Mouse (Mus musculus): ENCODE results near the gene Gstm6. TPM values are rescaled to one million over a fixed set of nuclear protein-coding genes. Genes with fewer than 3 reads are reported as not detected.
A peak's percentile ranks its signal among the peaks of the same experiment; 100 is the strongest.

Gene Gstm6
- polyA plus RNA-seq, 1 experiment from 2014 or later = 10.4 TPM

DNA sequence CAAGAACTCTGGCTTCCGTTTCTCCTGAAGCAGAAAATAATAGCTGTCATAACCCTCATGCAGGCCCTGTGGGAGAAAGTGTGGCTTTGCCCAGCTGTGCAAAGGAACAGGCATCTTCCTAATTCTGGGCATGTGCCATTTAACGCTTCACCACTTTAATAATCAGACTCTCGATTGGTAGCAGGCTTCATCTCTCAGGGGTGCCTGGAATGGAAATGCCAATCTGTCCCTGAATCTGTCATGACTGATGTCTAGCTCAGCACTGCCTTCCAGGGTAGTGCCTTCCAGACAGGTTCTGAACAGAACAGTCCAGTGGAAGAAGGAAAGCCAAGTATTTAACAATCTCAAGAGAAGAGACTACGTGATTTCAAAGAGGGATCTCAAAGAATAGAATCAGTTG, 2.3 kb downstream of the Gstm6 start:
- Histone ChIP-seq H3K4me1 (replicated peaks) (peaks cover 18% of the 10 kb centered on the region), H3K4me3 (no peak overlapping the region), H3K9ac (no peak overlapping the region), H3K4me2 (no peak overlapping the region), H3K27ac (no peak overlapping the region), H3K9me3 (replicated peaks) (no peaks in the 10 kb centered on the region), H3K27me3 (no peaks in the 10 kb centered on the region), H3K36me3 (no peaks in the 10 kb centered on the region)
- 61% methylated on average over 4 of the region's 4 CpGs for WGBS
- no peak for ATAC-seq (replicated peaks; ENCODE audit: insufficient number of reproducible peaks, insufficient read depth, low FRiP score, low read depth)

DNA sequence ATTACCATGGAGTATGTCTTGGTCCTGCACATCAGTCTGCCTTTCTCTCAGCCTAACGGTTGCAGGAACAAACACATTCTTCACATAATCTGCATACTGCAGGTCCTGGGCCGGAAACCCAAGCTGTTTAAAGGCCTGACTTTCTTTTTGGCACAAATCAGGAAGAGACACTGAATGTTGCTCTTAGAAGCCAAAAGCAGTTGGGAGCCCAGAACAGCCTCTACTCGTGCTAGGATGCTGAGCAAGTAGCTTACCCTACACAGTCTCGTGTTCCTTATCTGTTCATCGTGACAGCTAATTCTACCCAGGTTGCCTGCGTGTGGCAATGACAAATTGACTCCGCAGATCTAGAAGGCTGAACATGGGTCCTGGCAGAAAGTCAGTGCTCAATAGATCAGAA, 3.0 kb downstream of the Gstm6 start:
- WGBS = 38% methylated on average over 7 of the region's 7 CpGs
- Histone ChIP-seq H3K9ac (no peak overlapping the region), H3K36me3 (no peaks in the 10 kb centered on the region), H3K27ac (no peak overlapping the region), H3K4me3 (no peak overlapping the region), H3K4me2 (no peak overlapping the region), H3K9me3 (replicated peaks) (no peaks in the 10 kb centered on the region), H3K27me3 (no peaks in the 10 kb centered on the region), H3K4me1 (replicated peaks) (peaks cover 18% of the 10 kb centered on the region)
- no peak for ATAC-seq (replicated peaks; ENCODE audit: insufficient number of reproducible peaks, insufficient read depth, low FRiP score, low read depth)

DNA sequence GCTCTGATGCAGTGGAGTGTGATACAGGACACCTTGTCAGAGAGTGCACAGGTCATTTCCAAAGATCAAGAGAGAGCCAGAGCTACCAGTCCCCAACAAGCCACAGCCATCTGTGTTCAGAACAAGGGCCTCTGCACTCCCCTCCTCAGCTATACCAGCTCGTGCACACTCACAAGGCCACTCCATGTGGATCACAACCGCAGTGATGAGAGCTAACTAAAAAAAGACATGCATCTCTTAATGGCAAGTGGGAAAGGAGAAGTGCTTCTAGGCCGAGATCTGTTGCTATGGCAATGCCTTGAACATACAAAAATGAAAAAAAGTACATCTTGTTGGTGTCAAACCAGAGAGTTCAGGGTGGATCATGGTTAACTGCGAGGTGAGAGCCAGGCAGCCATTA, 3.7 kb downstream of the Gstm6 start:
- Histone ChIP-seq H3K36me3 (no peaks in the 10 kb centered on the region), H3K9me3 (replicated peaks) (no peaks in the 10 kb centered on the region), H3K4me2 (no peak overlapping the region), H3K27ac (no peak overlapping the region), H3K4me3 (no peak overlapping the region), H3K4me1 (replicated peaks) (peaks cover 18% of the 10 kb centered on the region), H3K9ac (no peak overlapping the region), H3K27me3 (no peaks in the 10 kb centered on the region)
- no peak for ATAC-seq (replicated peaks; ENCODE audit: insufficient number of reproducible peaks, insufficient read depth, low FRiP score, low read depth)
- 70% methylated on average over 4 of the region's 4 CpGs for WGBS

DNA sequence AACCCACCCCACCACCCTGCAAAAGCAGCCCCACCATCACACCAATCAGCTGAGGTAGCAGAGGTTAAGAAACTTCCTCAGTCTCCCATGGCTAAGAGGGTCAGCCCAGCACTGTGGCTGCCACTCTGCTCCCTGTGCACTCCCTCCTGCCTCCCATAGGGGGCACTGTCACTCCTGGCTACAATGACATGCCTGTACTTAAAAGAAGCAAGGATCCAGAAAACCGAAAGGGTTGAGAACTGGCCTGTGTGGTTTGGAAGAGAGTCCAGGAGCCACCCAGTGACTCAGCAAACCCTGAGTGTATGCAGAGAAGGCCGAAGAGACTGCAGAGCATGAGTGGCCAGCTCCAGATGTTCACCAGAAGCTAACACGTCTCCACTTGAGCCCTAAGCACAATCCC, 4.1 kb downstream of the Gstm6 start:
- Histone ChIP-seq H3K9me3 (replicated peaks) (no peaks in the 10 kb centered on the region), H3K4me1 (replicated peaks) (peaks cover 18% of the 10 kb centered on the region), H3K27me3 (no peaks in the 10 kb centered on the region), H3K4me2 (no peak overlapping the region), H3K9ac (no peak overlapping the region), H3K4me3 (no peak overlapping the region), H3K27ac (no peak overlapping the region), H3K36me3 (no peaks in the 10 kb centered on the region)
- no peak for ATAC-seq (replicated peaks; ENCODE audit: insufficient number of reproducible peaks, insufficient read depth, low FRiP score, low read depth)
- WGBS = 49% methylated on average over 3 of the region's 3 CpGs

DNA sequence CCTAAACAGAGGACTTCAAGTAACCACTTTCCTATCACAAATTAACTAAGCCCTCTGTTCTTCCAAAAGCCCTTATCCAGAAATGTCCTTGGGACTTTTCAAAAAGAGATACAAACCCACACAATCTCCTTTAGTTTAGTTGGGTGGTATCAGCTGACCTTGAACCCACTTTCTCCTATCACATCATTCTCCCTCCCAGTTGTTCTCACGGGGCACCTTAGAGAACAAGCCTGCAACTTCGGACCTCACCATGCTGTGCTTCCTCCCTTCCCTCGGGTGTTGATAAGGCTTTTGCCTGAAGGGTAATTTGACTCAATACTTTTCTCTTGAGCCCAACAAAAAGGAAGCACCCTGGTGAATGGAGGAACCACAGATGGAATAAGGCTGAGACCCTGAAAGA, 7.7 kb downstream of the Gstm6 start:
- H3K27me3 ChIP-seq = no peaks in the 10 kb centered on the region
- WGBS = 32% methylated on average over 3 of the region's 3 CpGs
- no peak overlapping the region for H3K4me3 ChIP-seq
- H3K9ac ChIP-seq = no peak overlapping the region
- peaks cover 27% of the 10 kb centered on the region for H3K4me1 ChIP-seq (replicated peaks)
- H3K4me2 ChIP-seq = no peak overlapping the region
- no peaks in the 10 kb centered on the region for H3K9me3 ChIP-seq (replicated peaks)
- H3K36me3 ChIP-seq = no peaks in the 10 kb centered on the region
- ATAC-seq (replicated peaks; ENCODE audit: insufficient number of reproducible peaks, insufficient read depth, low FRiP score, low read depth) = no peak
- no peak overlapping the region for H3K27ac ChIP-seq

DNA sequence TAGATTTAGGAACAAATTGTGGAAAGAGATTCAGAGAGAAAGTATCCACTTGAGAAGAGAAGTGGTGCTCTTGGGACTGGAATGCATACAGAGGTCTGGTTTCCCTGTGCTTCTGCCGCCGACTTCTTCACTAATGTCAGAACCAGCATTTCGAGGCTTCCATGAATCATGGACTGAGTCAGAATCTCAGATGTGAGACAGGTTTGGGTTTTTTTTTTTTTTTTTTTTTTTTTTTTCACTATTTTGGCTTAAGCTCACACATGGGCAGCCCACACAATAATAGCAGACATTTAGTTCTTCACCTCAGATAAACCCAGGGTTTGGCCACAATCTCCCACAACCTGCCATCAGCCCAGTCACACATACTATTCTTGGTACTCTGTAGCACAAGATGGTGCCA, 8.3 kb downstream of the Gstm6 start:
- Histone ChIP-seq H3K4me3 (no peak overlapping the region), H3K4me1 (replicated peaks) (peaks cover 21% of the 10 kb centered on the region), H3K9ac (no peak overlapping the region), H3K9me3 (replicated peaks) (no peaks in the 10 kb centered on the region), H3K36me3 (no peaks in the 10 kb centered on the region), H3K4me2 (no peak overlapping the region), H3K27ac (no peak overlapping the region), H3K27me3 (no peaks in the 10 kb centered on the region)
- no peak for ATAC-seq (replicated peaks; ENCODE audit: insufficient number of reproducible peaks, insufficient read depth, low FRiP score, low read depth)
- 49% methylated on average over 3 of the region's 3 CpGs for WGBS

DNA sequence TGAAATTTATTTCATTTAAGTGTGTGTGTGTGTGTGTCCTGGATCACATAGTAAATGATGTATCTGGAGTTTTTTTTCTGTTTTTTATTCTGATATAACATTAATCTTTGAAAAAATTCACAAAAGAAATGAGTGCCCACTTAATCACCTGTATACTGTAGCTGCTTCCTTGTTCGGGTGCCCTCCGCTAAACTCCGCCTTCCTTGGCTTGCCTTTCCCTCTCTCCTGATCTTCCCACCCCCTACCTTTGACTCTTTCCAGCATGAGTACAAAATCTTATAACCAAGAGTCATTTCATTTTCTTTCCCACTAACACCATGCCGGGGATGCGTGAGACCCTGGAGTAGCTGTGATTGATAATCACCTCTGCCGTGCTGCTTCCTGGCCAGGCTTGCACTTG, 11.4 kb downstream of the Gstm6 start:
- WGBS = 68% methylated on average over 6 of the region's 6 CpGs
- ATAC-seq (replicated peaks; ENCODE audit: insufficient number of reproducible peaks, insufficient read depth, low FRiP score, low read depth) = no peak
- Histone ChIP-seq H3K9ac (no peak overlapping the region), H3K27me3 (no peaks in the 10 kb centered on the region), H3K4me1 (replicated peaks) (peaks cover 13% of the 10 kb centered on the region), H3K27ac (peak overlapping the region; percentile 45; the same call in 1 of the 2 replicates), H3K4me3 (no peak overlapping the region), H3K4me2 (no peak overlapping the region), H3K9me3 (replicated peaks) (no peaks in the 10 kb centered on the region), H3K36me3 (no peaks in the 10 kb centered on the region)

DNA sequence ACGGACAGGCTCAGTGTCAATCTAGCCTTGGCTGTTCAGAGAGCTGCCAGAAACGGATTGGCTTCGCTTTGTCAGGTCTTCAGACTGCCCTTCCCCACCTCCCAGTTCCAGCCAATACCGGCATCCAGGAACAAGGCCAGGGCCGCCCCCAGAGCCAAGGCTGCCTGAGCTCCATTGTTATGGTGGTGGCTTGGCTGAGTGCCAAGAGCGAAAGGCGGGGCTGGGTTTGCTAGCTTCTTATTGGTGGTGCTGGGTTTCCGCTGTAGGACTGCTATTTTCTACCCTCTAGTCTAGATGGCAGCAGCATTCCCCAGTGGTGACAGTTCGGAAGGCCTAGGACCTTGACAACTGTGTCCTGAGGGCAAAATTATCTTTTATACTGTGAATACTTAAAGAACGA, 11.9 kb downstream of the Gstm6 start, which contains the start of gene Gstm7:
Gstm7 (minus strand) TSS at position 148 of the 400 bp plus-strand sequence.
- peak within 1 kb of the TSS; percentile 82 for H3K27ac ChIP-seq
- peak within 1 kb of the TSS; percentile 63 for H3K4me2 ChIP-seq
- no peaks in the 10 kb centered on the region for H3K27me3 ChIP-seq
- peak within 1 kb of the TSS; percentile 40; the same call in 1 of the 2 replicates for H3K9ac ChIP-seq
- 5% methylated on average over 10 of the region's 10 CpGs for WGBS
- H3K4me1 ChIP-seq (replicated peaks) = peaks cover 13% of the 10 kb centered on the region
- H3K36me3 ChIP-seq = no peaks in the 10 kb centered on the region
- no peaks in the 10 kb centered on the region for H3K9me3 ChIP-seq (replicated peaks)
- peak; percentile 96 for ATAC-seq (replicated peaks; ENCODE audit: insufficient number of reproducible peaks, insufficient read depth, low FRiP score, low read depth)
- H3K4me3 ChIP-seq = peak within 1 kb of the TSS; percentile 46

DNA sequence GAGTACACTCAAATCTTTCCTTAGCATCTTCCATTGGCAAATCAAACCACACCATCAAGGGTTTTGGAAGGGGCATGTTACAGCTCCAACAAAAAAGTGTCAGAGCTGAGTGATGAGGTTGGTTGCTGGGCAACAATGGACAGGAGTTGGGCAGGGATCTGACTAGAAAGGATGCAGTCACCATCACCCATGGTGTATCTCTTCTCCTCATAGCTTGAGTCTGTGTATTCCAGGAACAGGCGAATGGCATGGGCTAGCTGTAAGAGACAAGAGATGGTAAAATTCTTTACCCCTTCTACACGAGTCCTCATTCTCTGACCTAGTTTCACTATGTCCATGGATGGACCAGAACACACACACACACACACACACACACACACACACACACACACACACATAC, 12.4 kb downstream of the Gstm6 start:
- peak overlapping the region; percentile 40; the same call in 1 of the 2 replicates for H3K9ac ChIP-seq
- WGBS = 68% methylated on average over 2 of the region's 2 CpGs
- no peaks in the 10 kb centered on the region for H3K9me3 ChIP-seq (replicated peaks)
- H3K4me3 ChIP-seq = peak overlapping the region; percentile 46
- H3K27me3 ChIP-seq = no peaks in the 10 kb centered on the region
- H3K4me1 ChIP-seq (replicated peaks) = peaks cover 13% of the 10 kb centered on the region
- H3K36me3 ChIP-seq = no peaks in the 10 kb centered on the region
- H3K27ac ChIP-seq = peak overlapping the region; percentile 82
- no peak for ATAC-seq (replicated peaks; ENCODE audit: insufficient number of reproducible peaks, insufficient read depth, low FRiP score, low read depth)
- peak overlapping the region; percentile 63 for H3K4me2 ChIP-seq

DNA sequence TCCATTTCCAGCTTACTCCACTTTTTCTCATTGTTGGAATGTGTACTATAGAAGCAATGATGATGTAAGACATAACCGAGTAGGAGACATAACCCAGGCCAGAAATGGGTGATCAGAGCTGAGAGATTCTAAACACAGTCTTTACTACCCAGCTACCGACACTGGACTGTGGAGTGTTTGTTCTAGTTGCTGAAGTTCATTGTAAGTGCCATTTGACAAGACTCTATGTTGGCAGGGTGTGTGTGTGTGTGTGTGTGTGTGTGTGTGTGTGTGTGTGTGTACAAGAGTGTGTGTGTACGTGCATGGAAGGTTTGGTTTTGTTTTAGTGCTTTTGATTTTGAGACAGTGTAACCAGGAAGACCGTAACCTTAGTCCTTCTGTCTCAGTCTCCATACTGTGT, 13.8 kb downstream of the Gstm6 start:
- no peaks in the 10 kb centered on the region for H3K27me3 ChIP-seq
- no peak for ATAC-seq (replicated peaks; ENCODE audit: insufficient number of reproducible peaks, insufficient read depth, low FRiP score, low read depth)
- no peak overlapping the region for H3K4me3 ChIP-seq
- H3K27ac ChIP-seq = no peak overlapping the region
- no peak overlapping the region for H3K9ac ChIP-seq
- WGBS = 74% methylated on average over 4 of the region's 4 CpGs
- no peak overlapping the region for H3K4me2 ChIP-seq
- H3K9me3 ChIP-seq (replicated peaks) = no peaks in the 10 kb centered on the region
- H3K4me1 ChIP-seq (replicated peaks) = peaks cover 13% of the 10 kb centered on the region
- no peaks in the 10 kb centered on the region for H3K36me3 ChIP-seq

DNA sequence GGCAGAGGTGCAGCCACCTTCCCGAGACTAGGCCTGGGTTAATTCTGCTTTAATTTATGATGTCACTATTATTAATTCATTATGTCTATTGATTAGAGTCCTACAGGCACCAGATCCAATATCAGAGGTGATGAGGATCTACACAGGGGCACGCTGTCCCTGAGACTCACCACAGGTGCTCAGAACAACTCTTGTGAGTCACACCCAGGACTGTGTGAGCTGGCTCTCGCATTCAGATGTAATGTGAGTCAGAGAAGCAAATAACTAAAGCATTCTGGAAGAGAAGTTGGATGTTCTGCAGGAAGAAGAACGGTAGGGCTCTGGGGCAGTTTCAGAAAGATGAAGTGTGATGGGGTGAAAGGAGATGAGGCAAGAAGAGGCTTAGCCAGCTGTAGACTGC, 14.3 kb downstream of the Gstm6 start:
- H3K4me3 ChIP-seq = no peak overlapping the region
- no peak overlapping the region for H3K4me2 ChIP-seq
- H3K36me3 ChIP-seq = no peaks in the 10 kb centered on the region
- no peaks in the 10 kb centered on the region for H3K9me3 ChIP-seq (replicated peaks)
- no peak overlapping the region for H3K9ac ChIP-seq
- no peak overlapping the region for H3K27ac ChIP-seq
- H3K27me3 ChIP-seq = no peaks in the 10 kb centered on the region
- no peak for ATAC-seq (replicated peaks; ENCODE audit: insufficient number of reproducible peaks, insufficient read depth, low FRiP score, low read depth)
- H3K4me1 ChIP-seq (replicated peaks) = peaks cover 13% of the 10 kb centered on the region
- WGBS = 77% methylated on average over 4 of the region's 4 CpGs

DNA sequence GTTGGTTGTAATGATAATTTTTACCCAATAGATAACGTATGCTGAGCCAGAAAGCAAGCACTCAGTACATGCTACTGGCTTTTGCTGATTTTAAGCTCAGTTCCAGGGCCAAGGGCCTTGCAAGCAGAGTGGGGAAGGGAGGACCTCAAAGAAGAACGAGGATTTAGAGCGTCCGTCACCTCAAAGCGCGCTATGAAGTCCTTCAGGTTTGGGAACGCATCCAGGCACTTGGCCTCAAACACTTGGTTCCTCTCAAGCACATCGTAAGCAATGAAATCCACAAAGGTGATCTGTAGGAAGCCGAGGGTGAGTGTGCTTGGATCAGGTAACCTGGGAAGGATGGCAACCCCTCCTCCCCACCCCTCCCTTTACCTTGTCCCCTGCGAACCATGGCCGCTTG, 14.9 kb downstream of the Gstm6 start:
- no peaks in the 10 kb centered on the region for H3K27me3 ChIP-seq
- H3K4me1 ChIP-seq (replicated peaks) = peaks cover 13% of the 10 kb centered on the region
- no peak overlapping the region for H3K27ac ChIP-seq
- H3K9ac ChIP-seq = no peak overlapping the region
- no peak overlapping the region for H3K4me2 ChIP-seq
- H3K9me3 ChIP-seq (replicated peaks) = no peaks in the 10 kb centered on the region
- 80% methylated on average over 11 of the region's 11 CpGs for WGBS
- H3K4me3 ChIP-seq = no peak overlapping the region
- no peaks in the 10 kb centered on the region for H3K36me3 ChIP-seq
- ATAC-seq (replicated peaks; ENCODE audit: insufficient number of reproducible peaks, insufficient read depth, low FRiP score, low read depth) = no peak
